Mouse (Mus musculus): ENCODE data around the gene Btg2. TPM values are rescaled to one million over a fixed set of nuclear protein-coding genes. Genes with fewer than 3 reads are reported as not detected.

The Btg2 gene
- 10 to 100 TPM; 18.3 to 35.3 (median 28.0) TPM for total RNA-seq (2022)

DNA sequence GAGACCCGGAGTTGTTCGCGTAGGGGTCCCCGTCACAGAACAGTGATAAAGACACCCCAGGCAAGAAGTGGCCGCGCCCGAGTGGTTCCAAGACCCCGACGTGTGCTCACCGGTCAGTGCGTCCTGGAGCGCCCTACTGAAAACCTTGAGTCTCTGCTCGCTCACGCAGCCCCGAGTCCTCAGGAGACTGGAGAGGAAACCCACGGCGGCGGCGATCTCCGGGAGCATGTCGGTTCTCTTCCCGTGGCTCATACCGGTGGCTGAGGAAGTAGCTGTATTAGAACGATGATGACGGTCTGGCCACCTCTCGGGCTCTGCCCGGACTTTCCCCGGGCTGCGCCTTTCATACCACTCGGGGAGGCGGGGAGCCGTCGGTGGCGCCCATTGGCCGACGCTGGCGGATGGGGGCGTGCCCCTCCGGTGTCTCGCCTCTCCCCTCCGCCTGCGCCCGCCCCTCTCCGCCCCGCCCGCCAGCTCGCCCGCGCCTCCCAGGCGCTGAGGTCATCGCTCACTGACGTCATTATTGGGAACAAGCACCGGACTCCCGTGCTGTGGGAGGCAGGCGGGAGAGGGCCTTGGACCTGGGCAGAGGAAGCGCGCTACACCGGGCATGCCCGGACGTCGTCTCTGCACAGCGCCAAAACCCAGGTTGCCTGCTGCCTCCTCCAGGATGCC lies at the start of gene Btg2:
Gene Btg2 (minus strand): TSS at position 319 of the 675 bp plus-strand sequence.
- peak; percentile 98 for DNase-seq (ENCODE audit: low spot score)

DNA sequence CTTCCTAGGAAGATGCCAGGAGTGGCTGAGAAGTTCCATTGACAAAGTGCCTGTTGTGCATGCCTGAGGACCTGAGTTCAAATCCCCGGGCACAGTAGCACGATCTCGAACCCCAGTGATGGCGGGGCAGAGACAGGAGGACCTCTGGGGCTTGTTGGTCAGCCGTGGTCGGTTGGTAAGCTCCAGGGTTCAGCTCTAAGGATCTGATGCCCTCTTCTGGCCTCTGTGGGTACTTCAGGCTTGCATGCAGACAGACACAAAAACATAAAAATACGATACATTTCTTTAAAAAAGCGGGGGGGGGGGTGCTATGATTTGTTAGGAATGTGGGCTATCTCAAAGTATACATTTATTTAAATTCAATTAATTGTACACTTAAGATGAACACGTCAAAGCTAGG lies 43.3 kb upstream of the Btg2 start:
- no peak for DNase-seq (ENCODE audit: low spot score)

DNA sequence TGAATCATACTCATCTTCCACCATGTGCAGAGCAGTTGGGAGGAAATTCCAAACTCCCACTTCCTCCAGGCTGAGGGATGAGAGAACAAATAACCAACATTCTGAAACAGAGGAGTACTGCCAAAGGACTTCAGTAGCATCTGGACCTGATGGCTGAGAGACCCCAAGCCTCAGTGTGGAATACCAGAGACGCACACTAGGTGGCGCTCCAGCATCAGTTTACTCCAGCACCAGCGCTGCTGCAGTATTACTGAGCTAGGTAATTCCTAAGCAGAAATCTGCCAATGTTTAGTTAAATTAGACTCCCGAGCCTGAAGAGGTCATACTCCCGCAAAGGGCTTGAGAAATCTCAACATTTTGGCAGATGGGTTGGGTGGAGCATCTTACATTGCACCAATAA lies 41.3 kb upstream of the Btg2 start:
- DNase-seq (ENCODE audit: low spot score) = peak; percentile 80

DNA sequence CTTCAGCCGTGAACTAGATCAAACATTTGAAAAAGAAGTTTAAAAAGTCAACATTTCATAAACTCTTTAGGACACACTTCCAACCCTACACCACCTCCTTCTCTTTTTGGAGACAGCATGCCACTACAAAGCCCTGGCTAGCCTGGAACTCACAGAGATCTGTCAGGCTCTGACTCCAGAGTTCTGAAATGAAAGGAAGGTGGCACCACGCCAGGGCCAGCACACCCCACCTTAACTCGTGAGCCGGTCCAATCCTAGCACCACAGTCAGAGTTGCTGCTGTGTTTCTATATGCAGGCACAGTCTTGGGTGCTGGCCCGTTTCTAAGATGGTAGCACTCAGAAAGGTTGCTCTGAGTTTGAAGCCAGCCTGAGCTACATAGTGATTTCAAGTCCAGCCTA lies 38.2 kb upstream of the Btg2 start:
- no peak for DNase-seq (ENCODE audit: low spot score)

DNA sequence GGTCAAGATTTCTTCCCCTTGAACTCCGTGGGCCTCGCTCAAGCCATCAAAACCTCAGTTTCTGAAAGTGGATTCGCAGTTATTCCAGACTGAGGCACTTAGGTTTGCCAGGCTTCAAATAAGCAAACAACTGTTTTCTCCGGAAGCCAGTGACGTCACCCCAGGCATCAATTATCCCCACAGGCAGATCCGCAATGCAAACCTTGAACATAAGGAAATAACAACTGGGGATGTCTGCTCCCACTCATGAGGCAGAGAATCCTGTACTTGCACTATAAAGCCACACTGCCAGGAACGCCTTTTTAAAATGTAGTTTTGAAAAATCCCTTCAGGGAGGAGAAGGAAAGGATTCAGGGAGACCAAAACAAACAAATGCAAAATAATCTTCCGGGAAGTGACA lies 36.5 kb upstream of the Btg2 start:
- DNase-seq (ENCODE audit: low spot score) = no peak

DNA sequence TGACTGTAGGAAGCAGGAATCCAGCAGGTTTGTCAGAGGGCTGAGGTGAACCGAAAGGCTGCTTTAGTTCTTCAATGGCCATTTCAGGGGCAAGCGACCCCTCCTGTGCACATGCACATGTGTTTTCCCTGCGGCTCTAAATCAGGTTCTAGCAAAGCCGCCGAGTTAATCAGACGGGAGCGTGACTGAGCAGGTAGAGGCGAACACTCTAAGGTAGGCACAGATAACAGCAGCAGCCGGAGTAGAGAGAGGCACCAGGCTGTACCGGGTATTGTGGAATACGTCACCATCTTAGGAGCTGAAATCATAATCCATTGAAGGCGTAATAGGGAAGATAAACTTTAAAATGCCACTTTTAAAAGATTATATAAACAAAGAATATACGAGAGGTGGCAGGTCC lies 35.8 kb upstream of the Btg2 start:
- DNase-seq (ENCODE audit: low spot score) = no peak

DNA sequence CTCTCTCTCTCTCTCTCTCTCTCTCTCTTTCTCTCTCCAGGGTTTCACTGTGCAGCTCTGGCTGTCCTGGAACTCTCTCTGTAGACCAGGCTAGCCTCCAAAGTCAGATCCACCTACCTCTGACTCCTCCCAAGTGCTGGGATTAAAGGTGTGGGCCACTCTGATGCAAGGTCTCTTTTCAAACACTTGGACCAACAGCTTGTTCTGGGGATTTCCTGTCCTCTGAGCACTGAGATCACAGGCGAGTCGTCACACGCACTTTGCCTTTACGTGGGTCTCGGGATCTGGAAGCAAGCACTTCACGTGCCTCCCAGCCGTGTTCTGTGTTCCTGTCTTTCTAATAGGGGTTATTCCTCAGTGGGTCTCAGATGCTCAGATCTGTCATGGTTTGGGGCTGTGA lies 35.1 kb upstream of the Btg2 start:
- DNase-seq (ENCODE audit: low spot score) = no peak

DNA sequence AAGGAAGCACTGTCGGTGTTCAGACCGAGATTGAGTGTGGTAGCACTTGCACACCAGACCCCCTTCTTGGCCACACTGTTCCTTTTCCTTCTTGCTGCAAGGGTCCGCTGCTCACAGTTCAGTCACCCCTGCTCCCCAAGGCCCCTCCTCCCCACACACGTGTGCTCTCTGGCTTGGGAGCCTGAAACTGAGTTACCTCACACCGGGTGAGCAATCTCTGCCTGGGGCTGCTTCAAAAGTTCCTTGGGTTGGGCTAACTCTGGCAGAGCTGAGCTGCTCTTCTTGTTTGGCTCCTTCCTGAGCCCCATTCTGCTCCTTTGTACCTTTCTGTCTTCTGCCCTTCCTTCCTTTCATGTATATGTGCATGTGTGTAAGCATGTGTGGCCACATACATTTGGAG lies 34.6 kb upstream of the Btg2 start:
- DNase-seq (ENCODE audit: low spot score) = no peak

DNA sequence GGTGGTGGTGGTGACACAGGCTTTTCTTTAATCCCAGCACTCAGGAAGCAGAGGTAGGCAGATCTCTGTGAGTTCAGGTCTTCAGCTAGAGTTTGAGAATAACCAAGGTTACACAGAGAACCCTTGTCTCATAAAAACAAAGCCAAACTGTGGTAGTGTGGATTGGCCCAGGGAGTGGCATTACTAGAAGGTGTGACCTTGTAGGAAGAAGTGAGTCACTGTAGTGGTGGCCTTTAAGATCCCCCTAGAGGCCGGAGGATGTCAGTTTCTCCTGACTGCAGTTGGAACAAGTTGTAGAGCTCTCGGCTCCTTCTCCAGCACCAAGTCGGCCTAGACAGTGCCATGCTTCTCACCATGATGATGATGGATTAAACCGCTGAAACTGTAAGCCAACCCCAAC lies 32.1 kb upstream of the Btg2 start, which contains the start of gene Chit1:
Gene Chit1 (plus strand): TSS at position 264 of the 400 bp plus-strand sequence.
- DNase-seq (ENCODE audit: low spot score) = no peak

DNA sequence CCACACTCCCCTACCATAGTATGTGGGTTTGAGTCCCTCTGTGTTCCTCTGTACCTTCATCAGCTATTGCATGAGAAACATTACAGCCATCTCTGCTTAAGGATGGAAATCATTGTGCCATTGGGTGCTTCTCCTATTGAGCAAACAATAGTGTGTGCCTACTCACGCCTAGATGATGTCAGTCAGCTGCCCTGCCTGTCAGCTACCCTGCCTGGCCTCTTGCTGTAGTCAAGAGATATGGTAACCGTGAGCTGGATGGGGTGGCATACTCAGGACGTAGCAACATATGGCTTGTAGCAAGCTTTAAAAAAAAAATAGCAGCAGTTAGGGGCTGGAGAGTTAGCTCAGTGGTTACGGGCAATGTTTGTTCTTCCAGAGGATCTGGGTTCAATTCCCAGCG lies 31.5 kb upstream of the Btg2 start:
- no peak for DNase-seq (ENCODE audit: low spot score)

DNA sequence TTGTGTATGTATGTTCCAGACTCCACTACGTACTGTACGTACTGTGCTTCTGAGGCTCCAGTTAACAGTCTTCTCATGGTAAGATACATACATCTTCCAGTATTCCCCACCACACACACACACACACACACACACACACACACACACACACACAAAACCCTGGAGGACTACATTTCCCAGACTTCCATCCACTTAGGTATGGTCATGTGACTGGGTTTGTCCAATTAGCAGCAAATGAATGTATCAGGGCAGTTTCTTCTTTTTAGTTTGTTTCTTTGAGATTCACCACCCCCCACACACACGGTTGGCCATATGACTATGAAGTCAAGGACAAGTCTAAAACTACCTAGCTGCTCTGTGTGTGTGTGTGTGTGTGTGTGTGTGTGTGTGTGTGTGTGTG lies 31.1 kb upstream of the Btg2 start:
- no peak for DNase-seq (ENCODE audit: low spot score)

DNA sequence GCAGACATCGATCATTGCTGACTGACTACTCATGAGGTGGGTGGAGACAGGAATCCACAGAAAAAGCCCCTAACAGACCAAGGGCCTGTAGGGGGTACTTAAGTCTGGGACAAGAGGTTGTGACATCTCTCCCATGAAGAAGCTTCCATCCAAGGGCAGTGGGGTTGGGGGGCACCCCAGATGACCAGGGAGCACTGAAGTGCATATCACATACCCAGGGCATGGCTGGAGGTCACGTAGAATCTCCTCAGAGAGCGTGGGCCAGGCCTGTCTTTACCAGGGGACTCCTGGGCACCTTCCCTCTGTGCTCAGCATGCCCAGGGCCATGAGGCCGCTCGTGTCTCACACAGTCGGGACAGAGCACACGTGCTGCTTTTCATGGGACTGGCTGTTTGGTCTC lies 28.9 kb upstream of the Btg2 start:
- DNase-seq (ENCODE audit: low spot score) = no peak

DNA sequence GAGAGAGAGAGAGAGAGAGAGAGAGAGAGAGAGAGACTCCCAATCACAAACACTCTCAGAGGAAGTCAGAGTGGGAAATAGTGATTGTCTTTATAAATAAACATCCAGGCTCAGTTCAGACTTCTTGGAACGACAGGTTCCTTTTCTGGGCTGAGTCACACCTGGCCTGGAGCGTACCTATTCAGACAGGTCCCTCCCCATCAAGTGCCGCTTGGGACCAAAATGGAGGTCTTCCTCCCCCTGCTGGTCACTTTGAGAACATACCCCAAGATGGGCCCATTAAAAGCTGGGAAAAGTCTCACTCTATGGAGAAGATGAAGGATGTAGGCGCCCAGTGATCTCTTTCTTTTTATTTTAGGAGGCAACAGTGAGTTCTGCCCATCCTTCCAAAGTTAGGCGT lies 27.8 kb upstream of the Btg2 start:
- peak; percentile 79 for DNase-seq (ENCODE audit: low spot score)

DNA sequence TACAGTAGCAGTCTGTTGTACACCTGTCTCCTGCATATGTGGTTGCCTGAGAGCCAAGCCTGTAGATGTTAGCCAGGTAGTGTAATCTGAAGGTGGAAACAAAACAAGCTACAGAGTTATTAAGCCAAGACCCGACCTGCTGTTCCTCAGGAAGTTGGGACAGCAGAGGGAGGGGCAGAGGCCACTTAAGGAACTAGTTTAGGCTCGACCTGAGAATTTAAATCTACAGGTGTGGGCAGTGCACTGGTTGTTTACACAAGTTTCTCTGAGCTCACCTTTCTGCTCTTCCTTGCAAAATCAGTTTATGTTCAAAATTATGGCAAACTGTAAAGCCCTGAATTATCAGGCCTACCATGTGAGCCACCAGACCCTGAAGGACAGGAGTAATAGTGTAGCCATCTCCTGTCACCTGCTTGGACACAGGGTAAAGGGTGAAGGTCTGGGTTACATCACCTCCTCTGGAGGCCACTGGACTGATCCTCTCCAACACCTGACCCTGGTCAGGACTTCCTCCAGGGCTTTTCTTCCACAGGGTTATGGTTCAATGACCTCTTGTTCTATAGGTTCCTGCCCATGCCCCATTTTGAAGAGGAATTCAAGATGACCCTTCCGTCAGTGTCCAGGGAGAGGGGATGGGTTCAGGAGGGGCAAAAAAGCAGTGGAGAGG lies 27.0 kb upstream of the Btg2 start:
- DNase-seq (ENCODE audit: low spot score) = no peak

DNA sequence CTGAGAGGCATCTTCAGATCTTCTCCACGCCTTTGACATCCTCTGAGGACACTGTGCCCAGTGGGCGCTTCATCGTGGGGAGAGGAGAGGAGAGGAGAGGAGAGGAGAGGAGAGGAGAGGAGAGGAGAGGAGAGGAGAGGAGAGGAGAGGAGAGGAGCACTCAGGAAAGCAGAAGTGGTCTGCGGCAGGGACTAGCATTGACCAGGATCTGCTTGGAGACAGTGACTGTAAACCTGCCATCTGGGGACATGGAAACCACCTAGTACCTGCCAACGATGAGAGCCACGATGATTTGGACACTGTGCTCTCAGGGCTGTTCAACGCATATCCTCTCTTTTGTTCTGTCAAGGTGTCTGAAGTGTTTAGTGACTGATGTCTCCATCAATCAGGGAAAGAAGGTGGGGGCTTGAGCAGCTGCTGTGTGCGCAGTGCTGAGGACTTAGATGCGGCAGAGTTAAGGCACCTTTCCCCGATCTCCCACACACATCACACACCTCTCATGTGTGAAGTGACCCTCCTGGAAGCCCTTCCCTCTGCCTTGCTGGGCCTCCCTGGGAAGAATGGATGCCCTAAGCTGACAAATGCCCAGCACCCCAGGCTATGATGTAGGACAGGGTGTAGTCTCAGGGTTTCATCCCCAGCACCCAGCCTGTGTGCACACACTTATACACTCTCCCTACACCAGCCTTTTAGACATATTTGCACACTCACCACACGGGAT lies 26.3 kb upstream of the Btg2 start:
- DNase-seq (ENCODE audit: low spot score) = no peak

DNA sequence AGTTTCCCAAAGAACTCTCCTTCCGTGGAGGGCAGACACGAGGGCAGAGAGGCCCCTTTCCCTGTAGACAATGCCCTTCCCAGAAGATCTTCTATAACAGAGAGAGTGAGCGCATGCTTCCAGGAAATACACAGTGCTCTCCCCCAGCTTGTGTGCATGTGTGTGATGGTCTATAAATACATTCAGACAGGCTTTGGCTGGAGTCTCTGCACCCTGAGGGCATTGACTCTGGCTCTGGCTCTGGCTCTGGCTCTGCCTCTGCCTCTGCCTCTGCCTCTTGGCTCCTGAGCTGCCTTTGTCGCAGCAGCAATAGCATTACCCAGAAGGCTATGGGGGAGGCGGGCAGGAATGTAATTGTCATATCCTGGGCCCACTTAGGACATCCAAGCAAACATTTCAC lies 24.9 kb upstream of the Btg2 start:
- no peak for DNase-seq (ENCODE audit: low spot score)

DNA sequence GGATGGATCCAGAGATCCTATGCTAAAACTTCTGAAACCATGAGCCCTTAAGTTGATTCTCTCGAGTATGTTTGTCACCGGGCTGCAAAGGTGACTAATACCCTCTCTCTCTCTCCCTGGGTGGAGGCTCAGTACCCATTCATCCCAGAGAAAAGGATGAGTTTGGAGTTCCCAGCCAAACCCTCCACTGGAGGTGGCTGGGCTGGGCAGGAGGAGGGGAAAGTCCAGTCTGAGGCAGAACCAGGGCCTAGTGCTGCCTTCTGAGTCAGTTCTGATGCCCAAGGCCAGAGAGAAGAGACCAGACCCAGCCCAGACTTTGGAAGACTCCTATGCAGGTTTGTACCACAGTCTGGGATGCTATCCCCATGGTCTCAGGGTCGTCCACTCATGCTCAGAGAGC lies 22.7 kb upstream of the Btg2 start:
- DNase-seq (ENCODE audit: low spot score) = no peak

DNA sequence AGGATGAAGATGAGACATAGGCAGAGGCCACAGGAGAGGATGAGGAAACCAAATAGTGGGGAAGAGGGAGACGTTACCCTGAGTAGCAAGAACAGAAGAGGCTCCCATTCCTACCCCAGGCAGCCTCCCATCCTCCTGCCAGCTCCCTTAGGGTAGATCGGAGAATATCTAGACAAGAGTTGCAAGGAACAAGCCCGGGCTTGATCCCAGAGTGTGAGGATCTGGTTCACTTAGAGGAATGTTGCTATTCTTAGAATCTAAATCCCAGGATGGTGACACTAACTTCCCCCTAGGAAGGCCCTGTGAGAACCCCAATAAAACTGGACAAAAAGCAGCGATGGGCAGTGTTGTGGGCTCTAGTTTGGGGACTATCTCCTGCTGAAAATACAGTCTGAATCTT lies 22.0 kb upstream of the Btg2 start:
- DNase-seq (ENCODE audit: low spot score) = no peak

DNA sequence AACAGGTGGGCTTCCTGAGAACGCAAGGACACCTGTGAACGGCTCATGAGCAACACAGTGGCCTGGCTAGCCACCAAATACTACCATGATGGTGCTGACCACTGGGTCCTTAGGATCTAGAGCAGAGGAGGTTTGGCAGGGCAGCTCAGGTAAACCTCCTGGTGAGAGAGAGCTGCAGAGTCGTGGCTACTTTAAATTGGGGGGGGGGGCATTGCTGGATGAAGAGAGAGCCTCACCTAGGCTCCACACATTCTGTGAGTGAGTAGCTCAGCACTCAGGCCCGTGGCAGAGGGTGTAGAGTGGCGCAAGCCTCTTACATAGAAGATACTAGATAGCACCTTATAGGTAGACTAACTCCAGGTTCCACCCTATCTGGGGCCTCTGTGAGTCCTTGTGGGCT lies 21.5 kb upstream of the Btg2 start:
- DNase-seq (ENCODE audit: low spot score) = no peak

DNA sequence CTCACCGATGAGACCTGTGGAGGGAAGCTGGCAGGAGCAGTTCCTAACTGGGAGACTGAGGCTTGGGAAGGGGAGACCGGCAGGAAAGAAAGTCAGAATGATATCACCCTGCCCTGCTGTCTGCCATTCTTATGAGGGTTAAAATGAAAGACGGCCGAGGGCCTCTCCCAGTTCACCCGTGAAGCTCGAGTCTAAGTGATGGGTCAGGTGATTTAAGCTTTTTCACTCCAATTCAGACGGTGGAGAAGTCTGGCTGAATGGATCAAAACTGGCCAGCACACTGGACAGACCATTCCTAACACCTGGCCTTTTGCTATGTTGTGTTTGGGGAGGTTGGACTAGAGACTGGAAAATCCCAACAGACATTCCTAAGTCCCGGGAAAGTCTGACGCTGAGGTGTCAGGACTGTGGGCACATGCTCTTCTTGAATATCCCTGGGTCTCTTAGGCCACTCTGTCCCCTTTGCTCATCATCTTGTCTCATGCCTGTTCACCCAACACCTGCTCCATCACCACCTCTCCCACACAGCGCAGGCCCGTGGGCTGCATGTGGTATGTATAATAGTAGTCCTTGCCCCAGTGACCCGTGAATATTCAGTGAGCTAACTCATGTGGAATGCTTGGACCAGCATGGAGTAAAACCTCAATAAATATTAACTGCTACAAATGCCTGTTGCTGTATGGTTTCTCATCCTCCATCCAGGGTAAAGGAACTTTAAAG lies 20.8 kb upstream of the Btg2 start:
- no peak for DNase-seq (ENCODE audit: low spot score)

DNA sequence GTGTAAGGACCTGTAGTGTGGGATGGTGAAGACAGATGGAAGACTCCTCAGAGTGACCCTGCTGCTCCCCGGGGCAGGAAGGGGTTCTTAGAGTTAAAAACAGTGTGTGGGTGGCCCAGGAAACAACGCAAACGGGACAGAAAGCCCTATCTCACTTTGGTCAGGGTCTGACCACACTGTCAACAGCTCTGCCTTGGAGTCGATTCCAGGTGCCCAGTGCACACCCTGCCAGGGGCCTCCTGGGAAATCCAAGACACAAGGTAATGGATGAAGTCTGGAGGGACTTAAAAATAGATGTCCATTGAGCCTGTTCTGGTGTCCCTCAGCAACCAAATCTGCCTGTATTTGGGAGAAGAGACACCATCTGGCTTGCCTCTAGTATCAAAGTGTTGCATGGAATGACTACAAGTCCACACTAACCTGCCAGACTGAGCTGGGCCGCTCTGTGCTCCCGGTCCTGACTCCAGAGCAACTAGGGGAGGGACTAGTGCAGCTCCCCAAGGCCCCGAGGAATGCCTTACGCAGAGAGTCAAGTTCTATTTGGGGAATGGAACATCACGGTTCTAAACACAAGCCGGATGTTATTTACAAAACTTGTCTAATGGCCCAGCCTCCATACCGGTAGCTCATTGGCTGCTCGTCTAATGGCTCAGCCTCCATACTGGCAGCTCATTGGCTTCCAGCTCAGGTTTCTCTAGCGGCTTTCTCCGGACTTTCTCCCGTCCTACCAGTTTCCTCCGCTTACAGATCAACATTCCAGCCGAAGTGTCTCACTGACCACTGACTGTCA lies 20.0 kb upstream of the Btg2 start:
- peak; percentile 98 for DNase-seq (ENCODE audit: low spot score)

Data from heart, adult 8-10 months (tissue).